In genomic region chr16:87136503-87136902, GRCm38 (mm10) we compare ENCODE assay signal across 20 mouse cellular contexts.
DNase-seq lines count a peak whose midpoint lies in the region; TF ChIP-seq lines count a peak whose summit lies in the region.
"Had no signal": no experiment of that assay in that cellular context is flagged by ENCODE, and none has a peak within 500 bp of the region (broad histone marks: within the 10 kb centered on the region; RNA-seq: fewer than 3 reads in every experiment).

No protein-coding gene starts in this region.

- no peaks in the 10 kb centered on the region for H3K79me3 ChIP-seq in C2C12 (ENCODE audit: low read depth)

- H3K27me3 ChIP-seq in C2C12 (ENCODE audit: control insufficient read depth, insufficient read depth, insufficient read length) (no peaks in the 10 kb centered on the region), CH12.LX (replicated peaks) (no peaks in the 10 kb centered on the region)
- H3K27me3 ChIP-seq: Patski had no signal

- H3K9me3 ChIP-seq in CH12.LX (replicated peaks; ENCODE audit: low read length) = no peaks in the 10 kb centered on the region
- H3K9me3 ChIP-seq: G1E had no signal

- H3K27ac ChIP-seq in CH12.LX (ENCODE audit: insufficient read depth, low read depth) = no peak overlapping the region
- no peak overlapping the region for H3K27ac ChIP-seq in gastrocnemius, adult 2 months

- no peaks in the 10 kb centered on the region for H3K36me3 ChIP-seq in C2C12 (ENCODE audit: control insufficient read depth, insufficient read depth)
- H3K36me3 ChIP-seq in CH12.LX (replicated peaks in 1 of 2; ENCODE audit: control insufficient read depth in 1 of 2, insufficient read depth in 1 of 2, low read length in 1 of 2) = no peaks in the 10 kb centered on the region
- H3K36me3 ChIP-seq: G1E had no signal

- no peak for TF ChIP-seq CTCF in C2C12 (IDR thresholded peaks at IDR 0.05; ENCODE audit: control insufficient read depth, insufficient read depth, insufficient read length)
- no peak for TF ChIP-seq CTCF in CH12.LX (conservative IDR thresholded peaks at IDR 0.05 in 1 of 2, IDR thresholded peaks at IDR 0.05 in 1 of 2; ENCODE audit: low read depth in 2 of 2, low read length in 2 of 2)
- no peak for TF ChIP-seq CTCF in gastrocnemius, adult 2 months (IDR thresholded peaks at IDR 0.05)

- no peak for TF ChIP-seq POLR2A in CH12.LX (IDR thresholded peaks at IDR 0.05; ENCODE audit: low read depth, low read length)

- peak; percentile 53; the same call in 1 of the 2 replicates for TF ChIP-seq EP300 in CH12.LX (IDR thresholded peaks at IDR 0.05; ENCODE audit: low read length)

- dilution Hi-C loops in CH12.LX (cut with MboI; ENCODE audit: extremely low pct_ligation_motif_present, extremely low pct_unique_long_range_greater_than_20kb, low sequenced_read_pairs) = no loop called here

- H3K79me2 ChIP-seq in C2C12 (ENCODE audit: control insufficient read depth, insufficient read depth) (no peaks in the 10 kb centered on the region), CH12.LX (replicated peaks; ENCODE audit: control insufficient read depth, extremely low read depth, insufficient read depth, poor library complexity, severe bottlenecking) (no peaks in the 10 kb centered on the region)

- intact Hi-C loops in heart, postnatal 25 days (cut with DNase I) = no loop called here
- intact Hi-C loops in gastrocnemius, adult 2 months (cut with DNase I) = no loop called here

- peak overlapping the region; percentile 44 for H3K4me2 ChIP-seq in CH12.LX (ENCODE audit: insufficient read depth, low read depth, poor library complexity, severe bottlenecking)

- no peak overlapping the region for H3K9ac ChIP-seq in CH12.LX (ENCODE audit: insufficient read depth, low read depth)

- no peak for TF ChIP-seq RAD21 in CH12.LX (IDR thresholded peaks at IDR 0.05; ENCODE audit: low read depth, low read length)

- in situ Hi-C loops in CH12.LX (cut with MboI; ENCODE audit: low pct_ligation_motif_present, low pct_unique_long_range_greater_than_20kb, low sequenced_read_pairs) = loop anchor here (25.0 kb wide), 2 partner anchors 101 to 226 kb away; partner anchors contain the start of gene N6amt1

- H3ac ChIP-seq in C2C12 (ENCODE audit: control insufficient read depth, insufficient read length, low read depth) = no peak overlapping the region

- peaks cover 9 to 54% of the 10 kb centered on the region in 2 experiments for H3K4me1 ChIP-seq in CH12.LX (ENCODE audit: control insufficient read depth in 1 of 2, insufficient read depth in 2 of 2)

- no peak overlapping the region for H3K4me3 ChIP-seq in C2C12 (ENCODE audit: insufficient read depth, poor library complexity, severe bottlenecking)
- no peak overlapping the region for H3K4me3 ChIP-seq in CH12.LX (replicated peaks in 1 of 3; ENCODE audit: low read depth in 2 of 3, low read length in 2 of 3, poor library complexity in 1 of 3)
- no peak overlapping the region for H3K4me3 ChIP-seq in gastrocnemius, adult 2 months

- DNase-seq in heart, adult 11 months = peak; percentile 12
- no peak for DNase-seq in heart, postnatal 25 days (ENCODE audit: low spot score)
- peak; percentile 49 for DNase-seq in CH12.LX (ENCODE audit: extremely low read depth)
- no peak for DNase-seq in layer of hippocampus, adult 8-10 months (ENCODE audit: low spot score in 2 of 2)
- DNase-seq in gastrocnemius, adult 2 months = no peak
- DNase-seq: adrenal gland, adult 2 months; adrenal gland, adult 8-10 months; adrenal gland, postnatal 10 days; adrenal gland, postnatal 14 days; adrenal gland, postnatal 25 days; adrenal gland, postnatal 36 days; B cell, adult 2 months; cerebellum, adult 11 months; cerebellum, adult 11-12 months; cerebellum, adult 18-20 months; cerebellum, adult 2 months; cerebellum, adult 8-10 months had no signal

TF ChIP-seq in C2C12, 6 proteins besides CTCF, POLR2A, EP300 and RAD21:
- TF ChIP-seq MAX (IDR thresholded peaks at IDR 0.05) = no peak
- peak; percentile 61 for TF ChIP-seq MYOD1 (IDR thresholded peaks at IDR 0.05; ENCODE audit: control insufficient read depth, insufficient read length, low read depth)

TF ChIP-seq in CH12.LX, 34 proteins besides CTCF, POLR2A, EP300 and RAD21:
- TF ChIP-seq MAX (IDR thresholded peaks at IDR 0.05; ENCODE audit: low read length) (no peak), BHLHE40 (IDR thresholded peaks at IDR 0.05; ENCODE audit: low read depth, low read length) (peak; percentile 47; the same call in 1 of the 2 replicates), MEF2A (IDR thresholded peaks at IDR 0.05; ENCODE audit: borderline replicate concordance, low read depth, low read length) (peak; percentile 26; the same call in 1 of the 2 replicates), ZNF384 (IDR thresholded peaks at IDR 0.05; ENCODE audit: low read depth, low read length) (peak; percentile 89), ETS1 (conservative IDR thresholded peaks at IDR 0.05; ENCODE audit: low read depth, low read length) (peak; percentile 70; the same call in 1 of the 2 replicates), ZC3H11A (IDR thresholded peaks at IDR 0.05; ENCODE audit: low read depth, low read length) (no peak), SMC3 (IDR thresholded peaks at IDR 0.05; ENCODE audit: low read depth, low read length) (no peak), TBP (conservative IDR thresholded peaks at IDR 0.05; ENCODE audit: low read depth, low read length) (no peak), IRF4 (IDR thresholded peaks at IDR 0.05; ENCODE audit: low read depth, low read length) (peak; percentile 62), CHD1 (IDR thresholded peaks at IDR 0.05; ENCODE audit: low read depth, low read length) (no peak), KAT2A (IDR thresholded peaks at IDR 0.05; ENCODE audit: insufficient replicate concordance, low read length) (no peak)

Comparison
In these comparisons a context has a peak if more than half of its experiments do, and no peak if none do; other contexts are left out.
1. DNase-seq: peak in heart, adult 11 months (single experiment) and CH12.LX (single experiment); none in heart, postnatal 25 days (single experiment), layer of hippocampus, adult 8-10 months (0 of 2) and gastrocnemius, adult 2 months (single experiment).